Mouse (Mus musculus): ENCODE measurements around the gene Tfap2e.

Gene Tfap2e

GRCm38 (mm10) chr4:126736001-126736414, at the start of gene Tfap2e:
Tfap2e (minus strand) TSS chr4:126736240.
- H3K36me3 ChIP-seq (ENCODE audit: control insufficient read depth, insufficient read depth, low read length, poor library complexity, severe bottlenecking), result no peaks in the 10 kb centered on the region
- DNase-seq (ENCODE audit: low read depth, low spot score), result no peak
- H3K27me3 ChIP-seq (ENCODE audit: control insufficient read depth, insufficient read depth, low read length, poor library complexity, severe bottlenecking), result no peaks in the 10 kb centered on the region; the same call in 1 of the 2 replicates

GRCm38 (mm10) chr4:126782996-126783395, 47.0 kb upstream of the Tfap2e start:
- Histone ChIP-seq H3K27me3 (ENCODE audit: control insufficient read depth, insufficient read depth, low read length, poor library complexity, severe bottlenecking) (no peaks in the 10 kb centered on the region), H3K36me3 (ENCODE audit: control insufficient read depth, insufficient read depth, low read length, poor library complexity, severe bottlenecking) (peaks cover 3% of the 10 kb centered on the region; the same call in 1 of the 2 replicates)
- DNase-seq (ENCODE audit: low read depth, low spot score), result no peak

- H3K36me3 ChIP-seq (ENCODE audit: control insufficient read depth, insufficient read depth, low read length, poor library complexity, severe bottlenecking), result peaks cover 3% of the 10 kb centered on the region; the same call in 1 of the 2 replicates
- no peaks in the 10 kb centered on the region for H3K27me3 ChIP-seq (ENCODE audit: control insufficient read depth, insufficient read depth, low read length, poor library complexity, severe bottlenecking)
- DNase-seq (ENCODE audit: low read depth, low spot score), result no peak
Observed at GRCm38 (mm10) chr4:126782512-126782911, 46.5 kb upstream of the Tfap2e start.

- H3K36me3 ChIP-seq (ENCODE audit: control insufficient read depth, insufficient read depth, low read length, poor library complexity, severe bottlenecking), result peaks cover 3% of the 10 kb centered on the region; the same call in 1 of the 2 replicates
- no peak for DNase-seq (ENCODE audit: low read depth, low spot score)
- no peaks in the 10 kb centered on the region for H3K27me3 ChIP-seq (ENCODE audit: control insufficient read depth, insufficient read depth, low read length, poor library complexity, severe bottlenecking)
Observed at GRCm38 (mm10) chr4:126781871-126782270, 45.8 kb upstream of the Tfap2e start.

- H3K27me3 ChIP-seq (ENCODE audit: control insufficient read depth, insufficient read depth, low read length, poor library complexity, severe bottlenecking), result no peaks in the 10 kb centered on the region
- DNase-seq (ENCODE audit: low read depth, low spot score), result no peak
- peaks cover 3% of the 10 kb centered on the region; the same call in 1 of the 2 replicates for H3K36me3 ChIP-seq (ENCODE audit: control insufficient read depth, insufficient read depth, low read length, poor library complexity, severe bottlenecking)
Observed at GRCm38 (mm10) chr4:126779826-126780775, 44.1 kb upstream of the Tfap2e start.

GRCm38 (mm10) chr4:126779148-126779581, 43.1 kb upstream of the Tfap2e start:
- DNase-seq (ENCODE audit: low read depth, low spot score), result no peak
- H3K36me3 ChIP-seq (ENCODE audit: control insufficient read depth, insufficient read depth, low read length, poor library complexity, severe bottlenecking), result peaks cover 3% of the 10 kb centered on the region; the same call in 1 of the 2 replicates
- H3K27me3 ChIP-seq (ENCODE audit: control insufficient read depth, insufficient read depth, low read length, poor library complexity, severe bottlenecking), result no peaks in the 10 kb centered on the region

GRCm38 (mm10) chr4:126775182-126775581, 39.1 kb upstream of the Tfap2e start:
- H3K36me3 ChIP-seq (ENCODE audit: control insufficient read depth, insufficient read depth, low read length, poor library complexity, severe bottlenecking), result peaks cover under 1% of the 10 kb centered on the region; the same call in 1 of the 2 replicates
- no peaks in the 10 kb centered on the region for H3K27me3 ChIP-seq (ENCODE audit: control insufficient read depth, insufficient read depth, low read length, poor library complexity, severe bottlenecking)
- DNase-seq (ENCODE audit: low read depth, low spot score), result no peak

- Histone ChIP-seq H3K27me3 (ENCODE audit: control insufficient read depth, insufficient read depth, low read length, poor library complexity, severe bottlenecking) (no peaks in the 10 kb centered on the region), H3K36me3 (ENCODE audit: control insufficient read depth, insufficient read depth, low read length, poor library complexity, severe bottlenecking) (peaks cover 4% of the 10 kb centered on the region; the same call in 1 of the 2 replicates)
- DNase-seq (ENCODE audit: low read depth, low spot score), result no peak
Observed at GRCm38 (mm10) chr4:126773871-126774270, 37.8 kb upstream of the Tfap2e start.

- Histone ChIP-seq H3K27me3 (ENCODE audit: control insufficient read depth, insufficient read depth, low read length, poor library complexity, severe bottlenecking) (no peaks in the 10 kb centered on the region), H3K36me3 (ENCODE audit: control insufficient read depth, insufficient read depth, low read length, poor library complexity, severe bottlenecking) (peaks cover 4% of the 10 kb centered on the region; the same call in 1 of the 2 replicates)
- no peak for DNase-seq (ENCODE audit: low read depth, low spot score)
Observed at GRCm38 (mm10) chr4:126770831-126771230, 34.8 kb upstream of the Tfap2e start.

GRCm38 (mm10) chr4:126769800-126770563, 33.9 kb upstream of the Tfap2e start:
- DNase-seq (ENCODE audit: low read depth, low spot score), result no peak
- H3K27me3 ChIP-seq (ENCODE audit: control insufficient read depth, insufficient read depth, low read length, poor library complexity, severe bottlenecking), result no peaks in the 10 kb centered on the region
- peaks cover 4% of the 10 kb centered on the region; the same call in 1 of the 2 replicates for H3K36me3 ChIP-seq (ENCODE audit: control insufficient read depth, insufficient read depth, low read length, poor library complexity, severe bottlenecking)

GRCm38 (mm10) chr4:126763483-126763882, 27.4 kb upstream of the Tfap2e start:
- DNase-seq (ENCODE audit: low read depth, low spot score), result no peak
- H3K27me3 ChIP-seq (ENCODE audit: control insufficient read depth, insufficient read depth, low read length, poor library complexity, severe bottlenecking), result no peaks in the 10 kb centered on the region

GRCm38 (mm10) chr4:126762586-126763359, 26.7 kb upstream of the Tfap2e start:
- no peak for DNase-seq (ENCODE audit: low read depth, low spot score)
- peaks cover 3% of the 10 kb centered on the region; the same call in 1 of the 2 replicates for H3K36me3 ChIP-seq (ENCODE audit: control insufficient read depth, insufficient read depth, low read length, poor library complexity, severe bottlenecking)
- no peaks in the 10 kb centered on the region for H3K27me3 ChIP-seq (ENCODE audit: control insufficient read depth, insufficient read depth, low read length, poor library complexity, severe bottlenecking)

More at GRCm38 (mm10) chr4:126763483-126763882, 27.4 kb upstream of the Tfap2e start:
- H3K36me3 ChIP-seq (ENCODE audit: control insufficient read depth, insufficient read depth, low read length, poor library complexity, severe bottlenecking), result peaks cover 3% of the 10 kb centered on the region; the same call in 1 of the 2 replicates

GRCm38 (mm10) chr4:126759435-126759834, 23.4 kb upstream of the Tfap2e start:
- Histone ChIP-seq H3K27me3 (ENCODE audit: control insufficient read depth, insufficient read depth, low read length, poor library complexity, severe bottlenecking) (no peaks in the 10 kb centered on the region), H3K36me3 (ENCODE audit: control insufficient read depth, insufficient read depth, low read length, poor library complexity, severe bottlenecking) (peaks cover 3% of the 10 kb centered on the region; the same call in 1 of the 2 replicates)
- no peak for DNase-seq (ENCODE audit: low read depth, low spot score)

- H3K36me3 ChIP-seq (ENCODE audit: control insufficient read depth, insufficient read depth, low read length, poor library complexity, severe bottlenecking), result peaks cover 3% of the 10 kb centered on the region; the same call in 1 of the 2 replicates
- DNase-seq (ENCODE audit: low read depth, low spot score), result no peak
- no peaks in the 10 kb centered on the region for H3K27me3 ChIP-seq (ENCODE audit: control insufficient read depth, insufficient read depth, low read length, poor library complexity, severe bottlenecking)
Observed at GRCm38 (mm10) chr4:126758299-126758698, 22.3 kb upstream of the Tfap2e start.

Measured in splenic B cell, adult 2 months (primary cell).